ENCODE assay signal across 8 mouse cellular contexts in the genomic region with DNA sequence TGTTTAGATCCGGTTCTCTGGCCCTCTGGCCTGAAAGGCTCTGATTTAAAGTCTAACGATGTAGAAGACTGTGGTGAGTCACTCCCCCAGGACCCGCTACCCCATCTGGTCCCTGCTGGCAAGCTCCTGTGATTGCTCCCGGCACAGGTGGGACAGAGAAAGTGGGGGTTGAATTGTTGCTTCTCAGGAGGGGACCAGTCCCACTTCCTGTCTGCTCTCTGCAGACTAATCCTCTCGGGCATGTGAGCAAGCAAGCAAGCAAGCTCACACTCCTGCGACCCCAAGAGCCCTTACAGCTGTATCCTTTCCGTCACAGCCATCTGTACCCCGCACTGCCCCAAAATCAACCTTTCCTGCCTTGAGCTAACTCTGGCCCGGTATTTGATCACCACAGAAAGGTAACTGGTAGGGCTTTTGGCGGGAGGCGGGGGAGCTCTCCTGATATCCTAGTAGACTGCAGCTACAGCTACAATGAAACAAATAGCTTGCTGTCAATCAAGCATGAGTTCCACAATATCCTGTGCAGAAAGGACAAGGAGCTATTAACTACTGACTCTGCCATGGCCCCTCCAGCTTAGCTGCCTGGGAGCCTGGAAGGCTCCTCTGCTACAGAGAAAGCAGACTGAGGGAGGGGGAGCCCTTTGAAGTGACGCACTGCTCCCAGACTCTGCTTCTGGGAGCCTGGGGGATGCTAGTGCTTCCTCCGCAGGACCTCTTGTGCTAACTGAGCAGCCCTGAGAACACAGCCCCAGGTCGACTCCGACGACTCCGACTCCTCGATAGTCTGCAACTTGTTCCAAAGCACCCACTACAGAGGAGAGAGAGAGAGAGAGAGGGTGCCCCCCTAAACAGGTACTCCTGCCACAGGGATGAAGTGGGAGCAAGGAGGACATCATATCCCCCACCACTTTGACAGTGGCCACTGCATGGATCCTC.
DNase-seq lines count a peak whose midpoint lies in the region; ATAC-seq lines count a peak whose summit lies in the region.

No protein-coding gene starts in this region.

- no peak for DNase-seq in kidney, adult 18-20 months
- DNase-seq in hindbrain, embryonic 14.5 days (ENCODE audit: low spot score), result no peak
- DNase-seq in right cerebral cortex, postnatal 4 days, result no peak

- peak overlapping the region; percentile 41 for H3K4me2 ChIP-seq in kidney, embryonic 16.5 days (replicated peaks; ENCODE audit: low read depth, low read length)
- H3K4me2 ChIP-seq in hindbrain, embryonic 14.5 days (replicated peaks), result peak overlapping the region; percentile 31
- H3K4me2 ChIP-seq in neural tube, embryonic 12.5 days (replicated peaks), result peak overlapping the region; percentile 48

- WGBS in kidney, embryonic 16.5 days, result 7% methylated on average over 18 of the region's 18 CpGs
- 4% methylated on average over 18 of the region's 18 CpGs for WGBS in hindbrain, embryonic 14.5 days
- WGBS in neural tube, embryonic 12.5 days, result 3% methylated on average over 18 of the region's 18 CpGs

- H3K4me1 ChIP-seq in kidney, embryonic 16.5 days (ENCODE audit: insufficient read depth, low read length), result peaks cover 72% of the 10 kb centered on the region
- peaks cover 18% of the 10 kb centered on the region for H3K4me1 ChIP-seq in brown adipose tissue, adult 24 weeks (ENCODE audit: control insufficient read depth, insufficient read depth, insufficient read length, low read length)
- peaks cover 56% of the 10 kb centered on the region for H3K4me1 ChIP-seq in hindbrain, embryonic 14.5 days (replicated peaks; ENCODE audit: control insufficient read depth, insufficient read depth, low read length)
- peaks cover 73% of the 10 kb centered on the region for H3K4me1 ChIP-seq in neural tube, embryonic 12.5 days

- peaks cover 14% of the 10 kb centered on the region for H3K27me3 ChIP-seq in kidney, embryonic 16.5 days (ENCODE audit: insufficient read depth, low read length)
- H3K27me3 ChIP-seq in hindbrain, embryonic 14.5 days (ENCODE audit: control insufficient read depth, insufficient read depth, low read length), result peaks cover 6% of the 10 kb centered on the region
- H3K27me3 ChIP-seq in neural tube, embryonic 12.5 days (replicated peaks), result no peaks in the 10 kb centered on the region; the same call in 1 of the 2 replicates

- H3K27ac ChIP-seq in kidney, embryonic 16.5 days (ENCODE audit: low read length), result peak overlapping the region; percentile 97
- peak overlapping the region; percentile 73 for H3K27ac ChIP-seq in brown adipose tissue, adult 24 weeks (replicated peaks; ENCODE audit: low read depth, low read length)
- peak overlapping the region; percentile 58 for H3K27ac ChIP-seq in hindbrain, embryonic 14.5 days
- peak overlapping the region; percentile 60 for H3K27ac ChIP-seq in neural tube, embryonic 12.5 days

- no peaks in the 10 kb centered on the region for H3K9me3 ChIP-seq in kidney, embryonic 16.5 days (ENCODE audit: low read length)
- no peaks in the 10 kb centered on the region for H3K9me3 ChIP-seq in hindbrain, embryonic 14.5 days (ENCODE audit: control insufficient read depth, low read length)
- no peaks in the 10 kb centered on the region for H3K9me3 ChIP-seq in neural tube, embryonic 12.5 days

- H3K4me3 ChIP-seq in kidney, embryonic 16.5 days (ENCODE audit: low read length), result no peak overlapping the region
- no peak overlapping the region for H3K4me3 ChIP-seq in brown adipose tissue, adult 24 weeks (ENCODE audit: insufficient read depth, low read depth, low read length)
- no peak overlapping the region for H3K4me3 ChIP-seq in hindbrain, embryonic 14.5 days (replicated peaks; ENCODE audit: low read length)
- no peak overlapping the region for H3K4me3 ChIP-seq in neural tube, embryonic 12.5 days

- peak overlapping the region; percentile 55 for H3K9ac ChIP-seq in kidney, embryonic 16.5 days (replicated peaks; ENCODE audit: low read length)
- no peak overlapping the region; the same call in 1 of the 2 replicates for H3K9ac ChIP-seq in hindbrain, embryonic 14.5 days
- H3K9ac ChIP-seq in neural tube, embryonic 12.5 days, result 0 out of 2 replicates have a peak overlapping the region, but pooled peaks have one; percentile 33

- no peaks in the 10 kb centered on the region for H3K36me3 ChIP-seq in kidney, embryonic 16.5 days (ENCODE audit: insufficient read depth, low read length)
- H3K36me3 ChIP-seq in hindbrain, embryonic 14.5 days (replicated peaks; ENCODE audit: control insufficient read depth, insufficient read depth), result no peaks in the 10 kb centered on the region
- no peaks in the 10 kb centered on the region for H3K36me3 ChIP-seq in neural tube, embryonic 12.5 days

- ATAC-seq in kidney, embryonic 16.5 days (ENCODE audit: low FRiP score, low TSS enrichment), result peak; percentile 28
- ATAC-seq in hindbrain, embryonic 14.5 days (ENCODE audit: low FRiP score), result 0 out of 2 replicates have a peak, but pooled peaks have one; percentile 21
- no peak for ATAC-seq in neural tube, embryonic 12.5 days (ENCODE audit: low FRiP score, low read depth)
- no peak for ATAC-seq in activated CD4-positive, CD25-positive, alpha-beta regulatory T cell, adult 4 months
- no peak for ATAC-seq in erythroid progenitor cell, adult 5-6 weeks (replicated peaks; ENCODE audit: low FRiP score, poor library complexity, severe bottlenecking)

Comparison
In these comparisons a context has a peak if more than half of its experiments do, and no peak if none do; other contexts are left out.
1. ATAC-seq: peak in kidney, embryonic 16.5 days (single experiment) and hindbrain, embryonic 14.5 days (single experiment); none in neural tube, embryonic 12.5 days (single experiment), activated CD4-positive, CD25-positive, alpha-beta regulatory T cell, adult 4 months (single experiment) and erythroid progenitor cell, adult 5-6 weeks (single experiment).
2. Peak in every context shown above with its lines, with median percentiles within 50 percentile points of each other: H3K27ac ChIP-seq and H3K4me2 ChIP-seq.